Mouse (Mus musculus) lung, adult 2 months (tissue): ENCODE measurements around the gene Enpp6. TPM values are rescaled to one million over a fixed set of nuclear protein-coding genes. Genes with fewer than 3 reads are reported as not detected.
A peak's percentile ranks its signal among the peaks of the same experiment; 100 is the strongest.

ENCODE experiments used
- DNase-seq: peaks from one replicate; pipeline ENCODE4 v3.0.0; 2022
- H3K4me1 ChIP-seq: fragments of 200-500 bp; 2 replicates; pipeline ENCODE4 v1.6.1; 2011; ENCODE audit warnings: low read length; ENCODE audit not compliant: control insufficient read depth, insufficient read depth
- H3K4me3 ChIP-seq: fragments of 200-500 bp; replicated peaks from 2 replicates; pipeline ENCODE3; 2011; ENCODE audit warnings: low read depth, mild to moderate bottlenecking, control low read depth, low read length; ENCODE audit errors: extremely low read depth
- CTCF ChIP-seq: fragments of 200-500 bp; IDR thresholded peaks from 2 replicates; pipeline ENCODE4 v1.5.1; 2011; ENCODE audit warnings: mild to moderate bottlenecking, low read length, control low read depth; ENCODE audit not compliant: insufficient read depth
- POLR2A ChIP-seq: fragments of 200-500 bp; IDR thresholded peaks from 2 replicates; pipeline ENCODE4 v1.6.1; 2011; ENCODE audit warnings: low read depth, mild to moderate bottlenecking, control low read depth, low read length, borderline replicate concordance; ENCODE audit errors: extremely low read depth
- WGBS: fragments of 180-500 bp; shearing (Covaris S2); methylation state at CpG from one replicate; pipeline ENCODE4 v1.1.7; 2018; 5-methylcytosine and 5-hydroxymethylcytosine counted together
- polyA plus RNA-seq: library from polyadenylated mRNA; depleted of rRNA; stranded (reverse); fragments of >200 nt; gene quantifications from 2 replicates; pipeline ENCODE4 v1.2.3, GENCODE M21; 2012; rRNA removed

Gene Enpp6
- polyA plus RNA-seq: 2.4 and 10.4 TPM in 2 replicates

GRCm38 (mm10) chr8:46986386-46987140, at the start of gene Enpp6:
Gene Enpp6, plus strand, starts transcription at chr8:46986887.
- TF ChIP-seq CTCF (no peak), POLR2A (no peak)
- WGBS: 74% methylated on average over 8 of the region's 8 CpGs
- no peak within 1 kb of the TSS for H3K4me3 ChIP-seq
- no peak for DNase-seq
- peaks cover 3% of the 10 kb centered on the region; the same call in 1 of the 2 replicates for H3K4me1 ChIP-seq

DNA sequence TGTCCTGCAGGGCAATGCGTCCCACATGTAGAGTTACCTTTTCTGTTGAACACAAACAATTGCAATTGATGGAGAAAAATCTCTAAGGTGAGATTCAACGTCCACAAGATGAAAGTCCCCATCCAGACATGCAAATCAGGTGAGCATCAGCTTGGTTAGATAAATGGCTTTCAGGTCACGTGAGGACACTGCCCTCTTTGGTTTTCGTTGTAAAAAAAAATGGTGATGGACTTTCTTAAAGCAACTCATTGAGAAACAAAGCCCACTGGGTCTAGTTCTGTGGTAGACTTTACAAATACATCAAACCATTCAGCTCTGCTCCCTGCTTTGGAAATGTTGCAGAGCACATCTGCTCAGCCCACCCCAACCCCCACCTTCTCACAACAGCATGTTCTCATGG, 48.5 kb upstream of the Enpp6 start:
- Histone ChIP-seq H3K4me1 (peaks cover 9% of the 10 kb centered on the region), H3K4me3 (no peak overlapping the region)
- 78% methylated on average over 4 of the region's 4 CpGs for WGBS
- DNase-seq: no peak
- TF ChIP-seq POLR2A (no peak), CTCF (no peak)

DNA sequence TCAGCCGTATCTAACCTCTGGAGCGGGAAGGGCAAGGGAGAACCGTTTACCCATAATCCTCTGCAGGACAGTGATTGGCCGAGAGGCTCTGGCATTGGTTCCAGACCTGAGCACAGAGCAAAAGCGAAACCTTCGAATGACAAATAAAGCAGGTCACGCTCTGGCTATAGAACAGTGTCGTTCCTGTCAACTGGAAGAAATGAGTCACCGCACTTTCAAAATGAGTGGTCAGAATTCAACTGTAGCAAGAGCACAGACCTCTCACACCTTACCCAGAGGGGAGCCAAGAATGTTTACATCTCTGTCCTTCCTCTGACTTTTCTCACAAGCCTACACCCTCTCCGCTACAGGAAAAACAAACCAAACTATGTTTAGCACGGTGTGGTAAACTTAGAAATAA, 45.4 kb upstream of the Enpp6 start:
- Histone ChIP-seq H3K4me1 (peaks cover 9% of the 10 kb centered on the region), H3K4me3 (peak overlapping the region; percentile 30)
- DNase-seq: peak; percentile 55
- WGBS: 15% methylated on average over 11 of the region's 11 CpGs
- no peak for TF ChIP-seq CTCF
- no peak for TF ChIP-seq POLR2A

DNA sequence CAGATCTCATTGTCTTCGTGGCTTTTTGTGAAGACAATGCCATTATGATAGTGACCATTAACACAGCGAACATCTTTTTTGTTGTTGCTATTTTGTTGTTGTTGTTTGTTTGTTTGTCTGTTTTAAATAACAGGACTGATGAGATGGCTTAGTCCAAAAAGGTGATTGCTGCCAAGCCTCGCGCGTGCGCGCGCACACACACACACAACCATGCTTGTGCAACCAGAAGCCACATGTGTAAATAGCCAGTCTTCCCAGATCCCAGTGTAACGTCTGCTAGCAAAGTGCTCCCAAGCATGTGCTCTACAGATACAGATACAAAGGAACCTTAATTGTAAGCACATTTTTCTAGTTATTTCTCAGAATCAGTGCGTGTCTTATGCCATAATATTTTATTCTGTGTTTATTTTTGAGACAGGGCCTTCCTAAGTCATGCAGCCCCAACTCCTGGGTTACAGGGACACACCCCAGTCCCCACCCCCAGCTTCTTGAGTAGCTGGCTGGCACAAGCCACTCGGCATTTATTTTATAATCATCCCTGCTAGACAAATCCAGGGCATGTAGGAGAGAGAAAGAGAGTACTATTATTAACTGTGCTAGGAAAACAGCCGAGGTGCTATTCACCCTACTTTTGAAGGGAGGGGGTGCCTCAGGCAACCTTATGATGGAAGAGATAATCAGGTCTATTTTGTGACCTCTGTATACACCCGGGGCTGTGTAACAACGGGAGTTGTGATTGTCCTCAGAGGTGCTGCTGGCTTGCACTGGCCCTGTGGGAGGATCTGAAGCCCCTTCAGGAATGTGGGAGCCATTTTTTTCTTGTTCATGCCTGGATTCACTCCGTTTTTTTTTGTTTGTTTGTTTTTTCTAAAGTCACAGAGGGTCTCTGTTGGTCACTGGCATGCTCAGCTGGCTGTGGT, 44.7 kb upstream of the Enpp6 start:
- no peak for DNase-seq
- peak overlapping the region; percentile 30 for H3K4me3 ChIP-seq
- TF ChIP-seq CTCF (no peak), POLR2A (no peak)
- H3K4me1 ChIP-seq: peaks cover 9% of the 10 kb centered on the region
- 39% methylated on average over 15 of the region's 15 CpGs for WGBS

- 88% methylated on average over 11 of the region's 11 CpGs for WGBS
- TF ChIP-seq CTCF (no peak), POLR2A (no peak)
- DNase-seq: no peak
- H3K4me1 ChIP-seq: peaks cover 9% of the 10 kb centered on the region
- H3K4me3 ChIP-seq: no peak overlapping the region
Measured at GRCm38 (mm10) chr8:46942651-46943024, 44.0 kb upstream of the Enpp6 start.

GRCm38 (mm10) chr8:46943337-46943736, 43.4 kb upstream of the Enpp6 start:
- WGBS: 85% methylated on average over 4 of the region's 4 CpGs
- Histone ChIP-seq H3K4me3 (no peak overlapping the region), H3K4me1 (peaks cover 9% of the 10 kb centered on the region)
- no peak for DNase-seq
- TF ChIP-seq CTCF (no peak), POLR2A (no peak)

- WGBS: 74% methylated on average over 5 of the region's 5 CpGs
- TF ChIP-seq CTCF: peak; percentile 33; the same call in 1 of the 2 replicates
- no peak for TF ChIP-seq POLR2A
- peak; percentile 39 for DNase-seq
- Histone ChIP-seq H3K4me3 (no peak overlapping the region), H3K4me1 (peaks cover 5% of the 10 kb centered on the region)
Measured at GRCm38 (mm10) chr8:46946181-46946580, 40.5 kb upstream of the Enpp6 start.

DNA sequence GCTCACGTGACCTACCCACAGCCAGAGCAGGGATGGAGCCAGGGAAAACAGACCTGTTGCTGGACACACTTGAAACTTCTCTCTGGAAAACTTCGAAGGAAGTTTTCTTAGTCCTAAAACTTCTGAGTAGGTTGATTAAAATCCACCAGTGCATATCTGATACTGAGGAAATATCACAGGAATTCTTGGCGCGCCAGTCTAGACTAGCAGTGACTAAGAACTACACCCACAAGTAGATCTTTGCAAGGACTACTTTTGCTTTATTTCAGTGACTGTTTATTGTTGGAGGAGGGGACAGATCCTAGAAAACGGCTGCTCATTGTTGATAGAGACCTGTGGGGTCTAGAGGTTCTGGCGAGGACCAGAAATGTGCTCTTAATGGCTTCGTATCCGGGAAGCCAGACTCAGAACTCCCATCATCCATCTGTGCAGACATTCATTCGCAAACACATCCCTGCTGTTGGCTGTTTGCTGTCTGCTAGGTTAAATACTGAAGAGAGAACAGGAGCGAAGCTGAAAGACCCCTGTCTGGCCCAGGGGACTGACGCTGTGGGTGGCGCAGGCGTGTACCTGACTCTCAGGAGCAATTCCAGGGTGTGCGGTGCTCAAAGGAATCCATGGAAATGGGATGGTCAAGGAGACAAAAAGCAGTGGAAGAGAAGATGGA, 38.5 kb upstream of the Enpp6 start:
- Histone ChIP-seq H3K4me3 (no peak overlapping the region), H3K4me1 (no peaks in the 10 kb centered on the region)
- TF ChIP-seq CTCF: no peak
- TF ChIP-seq POLR2A: no peak
- DNase-seq: no peak
- WGBS: 72% methylated on average over 14 of the region's 14 CpGs

DNA sequence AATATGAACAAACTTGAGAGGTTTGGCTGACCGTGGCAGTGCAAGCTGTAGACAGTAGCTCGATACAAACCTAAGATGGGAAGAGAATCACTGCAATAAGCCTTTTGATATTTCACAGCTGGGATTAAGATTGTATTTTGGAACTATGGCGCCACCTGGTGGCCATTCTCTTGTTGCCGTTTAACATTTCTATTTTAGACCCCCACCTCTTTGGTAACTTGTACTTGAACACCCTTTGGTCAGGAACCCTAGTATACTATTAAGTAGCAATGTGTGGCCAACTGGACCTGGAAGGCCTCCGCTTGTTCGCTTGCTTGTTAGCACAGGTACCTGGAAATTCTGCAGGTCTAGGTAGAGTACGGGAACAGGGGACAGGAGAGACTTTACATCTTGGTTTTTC, 33.2 kb upstream of the Enpp6 start:
- Histone ChIP-seq H3K4me3 (no peak overlapping the region), H3K4me1 (no peaks in the 10 kb centered on the region)
- TF ChIP-seq POLR2A: no peak
- TF ChIP-seq CTCF: peak; percentile 36; the same call in 1 of the 2 replicates
- DNase-seq: peak; percentile 69
- 18% methylated on average over 7 of the region's 7 CpGs for WGBS
